Mouse (Mus musculus) heart, adult 9 months (tissue): ENCODE results near the gene Prps1.
"Not testable (repeated sequence)": the region's sequence is repeated elsewhere in the genome, so short reads cannot be mapped to it uniquely, and the experiment has no call there.

Experiments
- DNase-seq, 2 experiments: peaks; one replicate each; pipeline ENCODE4 v3.0.0; 2022; ENCODE audit warnings: low spot score in 2 of 2

Gene Prps1

DNA sequence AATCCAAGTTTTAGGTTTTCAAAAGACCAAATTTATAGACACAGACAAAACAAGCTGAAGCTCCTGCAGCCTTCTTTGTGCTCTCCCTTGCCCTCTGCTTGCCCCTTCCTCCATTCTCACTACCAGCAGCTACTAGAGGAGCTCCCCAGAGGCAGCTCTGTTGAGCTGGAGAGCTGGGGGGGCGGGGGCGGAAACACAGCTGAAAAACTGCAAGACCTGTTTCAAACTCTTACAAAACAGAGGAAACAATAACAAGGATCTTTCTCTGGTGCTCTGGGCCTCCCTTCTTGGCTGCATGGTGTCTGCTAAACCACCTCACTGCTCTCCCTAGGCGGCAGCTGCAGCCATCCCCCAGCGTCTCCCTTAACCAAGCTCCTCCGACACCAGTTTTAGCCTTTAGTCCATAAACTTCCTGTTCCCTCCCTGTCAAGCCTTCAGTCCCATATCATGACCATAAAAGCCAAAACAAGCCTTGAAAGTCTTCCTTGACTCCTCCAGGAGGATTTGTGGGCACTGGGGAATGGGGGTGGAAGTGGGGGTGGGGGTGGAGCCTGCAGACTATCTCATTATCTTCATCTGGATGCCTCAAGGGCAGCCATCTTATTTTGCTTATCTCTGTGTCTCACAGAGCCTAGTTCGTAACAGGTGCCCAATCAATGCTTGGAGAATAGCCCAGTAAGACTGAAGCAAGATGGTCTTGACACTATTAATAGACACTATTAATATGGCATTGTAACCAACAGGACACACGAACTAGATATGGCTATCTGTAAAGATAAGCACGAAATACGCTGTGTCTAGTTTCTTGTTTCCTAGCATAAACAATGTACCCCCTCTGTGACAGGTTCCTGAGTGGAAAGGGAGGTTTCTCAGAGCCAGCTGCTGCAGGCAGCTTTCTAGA is 45.2 kb downstream of the Prps1 start:
- no peak for DNase-seq

DNA sequence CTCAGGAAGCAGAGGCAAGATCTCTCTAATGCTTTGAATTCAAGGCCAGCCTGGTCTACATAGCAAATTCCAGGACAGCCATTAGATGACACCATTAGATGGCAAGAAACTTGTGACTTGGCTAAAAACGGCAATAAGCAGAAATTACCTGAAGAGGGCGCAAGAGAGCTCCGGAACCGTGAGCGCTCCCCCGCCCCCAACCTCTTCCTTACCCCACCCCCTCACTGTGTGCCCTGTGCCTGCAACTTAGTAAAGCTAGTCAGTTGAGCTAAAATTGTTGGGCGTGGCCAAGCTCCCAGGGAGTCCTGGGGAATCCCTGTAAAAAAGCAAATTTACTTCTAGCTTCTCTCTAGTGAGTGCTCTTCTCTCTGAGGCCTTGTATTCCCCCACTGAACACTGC is 47.5 kb downstream of the Prps1 start:
- peak; percentile 55 to 62 for DNase-seq

DNA sequence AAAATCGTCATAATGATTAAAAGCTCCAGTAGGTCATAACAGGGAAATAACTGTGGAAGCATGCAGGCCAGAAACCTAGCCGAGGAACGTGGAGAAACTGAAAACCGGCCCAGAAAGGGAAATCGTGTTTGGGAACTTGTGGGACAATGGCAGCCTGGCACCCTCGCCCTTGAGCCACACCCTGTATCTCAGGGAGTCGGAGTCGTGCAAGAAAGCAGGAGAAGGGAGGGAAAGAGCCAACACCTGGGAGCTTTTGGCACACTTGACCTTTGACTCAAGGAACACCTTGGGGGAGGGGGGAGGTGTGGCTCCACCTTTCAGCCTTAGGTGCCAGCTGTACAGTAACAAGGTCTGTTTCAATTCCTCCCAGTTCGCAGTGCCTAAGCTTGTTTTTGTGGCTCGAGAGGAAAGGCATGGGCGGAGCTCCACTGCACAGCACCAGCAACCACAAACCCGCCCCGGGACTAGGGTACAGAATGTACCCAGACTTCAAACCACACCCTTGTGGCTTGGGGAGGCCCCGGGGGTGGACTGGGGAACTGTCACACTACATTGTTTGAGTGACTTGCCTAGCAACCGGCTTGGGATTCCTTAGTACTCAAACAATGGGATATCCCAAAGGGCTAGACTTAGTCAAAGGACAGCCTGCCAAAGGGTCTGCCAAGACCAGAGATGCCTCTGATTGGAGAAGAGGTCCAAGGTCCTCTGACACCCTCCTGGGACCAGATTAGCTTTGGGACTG is 49.3 kb downstream of the Prps1 start:
- peak; percentile 85 to 94 for DNase-seq

DNA sequence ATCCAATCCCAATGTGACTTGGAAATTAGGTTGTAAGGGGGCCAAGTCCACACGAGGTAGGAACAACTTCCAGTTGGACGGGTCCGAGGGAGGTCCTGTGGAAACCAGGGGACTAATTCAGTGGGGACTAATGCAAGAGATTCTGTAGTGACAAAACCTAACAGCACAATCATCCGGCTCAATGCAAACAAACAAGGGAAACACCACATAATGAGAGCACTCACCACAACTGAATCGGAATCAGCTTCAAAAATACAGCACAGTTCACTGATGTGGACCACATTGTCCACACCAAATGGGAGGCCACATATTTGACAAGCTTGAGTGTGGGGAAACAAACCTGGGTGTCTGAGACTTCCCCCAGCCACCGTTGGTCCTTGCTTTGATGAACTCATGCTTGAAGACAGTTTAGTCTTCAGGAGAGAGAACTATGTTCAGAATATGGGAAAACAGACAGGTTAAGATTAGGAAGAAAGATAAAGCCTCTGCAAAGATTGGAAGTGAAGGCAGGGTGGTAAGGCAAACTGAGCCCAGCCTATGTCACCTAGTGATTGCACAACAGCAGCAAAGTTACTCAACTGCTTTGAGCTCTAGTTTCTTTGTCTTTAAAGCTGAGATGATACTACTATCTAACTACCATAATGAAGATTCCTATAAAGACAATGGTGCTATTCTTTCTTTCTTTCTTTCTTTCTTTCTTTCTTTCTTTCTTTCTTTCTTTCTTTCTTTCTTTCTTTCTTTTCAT is 50.2 kb downstream of the Prps1 start:
- DNase-seq: no peak

DNA sequence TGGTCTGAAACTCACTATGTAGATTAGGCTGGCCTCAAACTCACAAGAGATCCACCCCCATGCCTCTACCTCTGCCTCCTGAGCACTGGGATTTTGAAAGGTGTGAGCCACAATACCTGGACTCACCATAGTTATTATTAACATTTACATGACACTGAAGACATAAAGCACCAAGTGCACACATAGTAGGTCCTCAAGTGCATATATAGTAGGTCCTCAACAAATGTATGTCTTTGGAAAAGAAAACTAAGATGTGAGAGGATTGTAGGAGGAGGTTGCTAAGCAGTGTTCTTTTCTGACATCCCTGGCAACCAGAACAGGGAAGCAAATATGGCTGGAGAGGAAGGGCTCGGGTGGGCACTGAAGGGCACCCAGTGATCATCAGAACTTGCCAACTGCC is 51.0 kb downstream of the Prps1 start:
- DNase-seq: no peak

DNA sequence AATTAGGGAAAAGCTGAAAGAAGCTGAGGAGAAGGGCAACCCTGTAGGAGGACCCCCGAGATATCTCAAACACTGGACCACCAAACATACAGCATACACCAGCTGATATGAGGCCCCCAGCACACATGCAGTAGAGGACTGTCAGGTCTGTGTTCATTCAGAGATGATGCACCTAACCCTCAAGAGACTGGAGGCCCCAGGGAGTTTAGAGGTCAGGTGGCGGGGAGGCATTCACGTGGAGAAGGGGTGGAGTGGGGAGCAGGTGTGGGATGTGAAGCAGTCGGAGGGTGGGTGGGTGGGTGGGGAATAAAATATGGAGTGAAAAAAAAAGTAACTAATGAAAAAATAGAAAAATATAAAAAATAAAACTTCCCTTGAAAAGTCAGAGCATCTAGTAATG is 52.4 kb downstream of the Prps1 start:
- DNase-seq: not testable (repeated sequence)

DNA sequence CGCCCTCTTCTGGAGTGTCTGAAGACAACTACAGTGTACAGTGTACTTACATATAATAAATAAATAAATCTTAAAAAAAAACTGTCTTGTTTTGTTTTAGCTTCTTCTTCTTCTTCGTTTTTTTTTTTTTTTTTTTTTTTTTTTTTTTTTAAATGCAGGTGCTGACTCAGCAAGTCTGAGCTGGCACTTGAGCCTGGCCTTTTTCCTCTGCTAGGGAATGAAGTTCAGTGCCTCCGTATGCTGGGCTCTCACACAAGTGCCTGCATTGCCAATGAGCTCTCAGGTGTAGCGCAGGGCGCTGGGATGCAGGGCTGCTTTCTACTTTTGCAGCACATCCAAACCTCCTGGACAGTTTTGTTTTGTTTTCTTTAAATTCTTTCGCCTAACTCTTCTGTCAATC is 53.4 kb downstream of the Prps1 start:
- DNase-seq: no peak

DNA sequence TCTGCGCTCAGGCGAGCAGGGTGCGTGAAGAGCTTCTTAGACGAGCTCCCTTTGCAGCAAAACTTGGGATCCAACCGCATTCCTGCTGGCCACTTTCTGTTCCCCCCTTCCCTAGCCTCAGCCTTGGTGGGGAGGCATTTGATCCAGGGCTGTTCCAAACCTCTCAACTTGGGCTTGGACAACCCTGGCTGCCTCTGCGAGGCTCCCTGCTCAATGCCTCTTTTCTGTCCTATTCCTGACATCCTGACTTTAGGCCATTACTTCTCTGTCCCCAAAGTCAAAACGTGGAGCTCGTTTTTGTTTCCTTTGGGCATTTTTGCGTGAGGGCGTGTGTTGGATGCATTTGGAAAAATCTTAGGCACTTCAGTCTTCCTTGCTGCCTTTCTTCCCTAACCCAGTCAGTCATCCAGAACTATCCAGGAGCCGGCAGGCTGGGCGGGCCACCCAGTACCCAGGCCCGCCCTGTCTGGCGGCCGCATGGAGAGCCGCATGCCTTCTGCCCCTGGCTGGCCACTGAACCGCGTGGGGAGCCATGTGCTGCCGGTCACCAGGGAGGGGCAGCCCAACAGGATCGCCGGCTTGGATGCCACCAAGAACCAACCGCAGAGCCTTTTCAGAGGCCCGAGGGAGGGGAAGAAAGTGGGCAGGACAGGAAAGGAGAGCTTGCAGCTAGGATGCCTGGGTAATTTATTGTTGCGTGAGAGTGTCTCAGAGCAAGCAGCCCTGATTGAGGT is 54.5 kb downstream of the Prps1 start:
- DNase-seq: peak; percentile 87 to 90

DNA sequence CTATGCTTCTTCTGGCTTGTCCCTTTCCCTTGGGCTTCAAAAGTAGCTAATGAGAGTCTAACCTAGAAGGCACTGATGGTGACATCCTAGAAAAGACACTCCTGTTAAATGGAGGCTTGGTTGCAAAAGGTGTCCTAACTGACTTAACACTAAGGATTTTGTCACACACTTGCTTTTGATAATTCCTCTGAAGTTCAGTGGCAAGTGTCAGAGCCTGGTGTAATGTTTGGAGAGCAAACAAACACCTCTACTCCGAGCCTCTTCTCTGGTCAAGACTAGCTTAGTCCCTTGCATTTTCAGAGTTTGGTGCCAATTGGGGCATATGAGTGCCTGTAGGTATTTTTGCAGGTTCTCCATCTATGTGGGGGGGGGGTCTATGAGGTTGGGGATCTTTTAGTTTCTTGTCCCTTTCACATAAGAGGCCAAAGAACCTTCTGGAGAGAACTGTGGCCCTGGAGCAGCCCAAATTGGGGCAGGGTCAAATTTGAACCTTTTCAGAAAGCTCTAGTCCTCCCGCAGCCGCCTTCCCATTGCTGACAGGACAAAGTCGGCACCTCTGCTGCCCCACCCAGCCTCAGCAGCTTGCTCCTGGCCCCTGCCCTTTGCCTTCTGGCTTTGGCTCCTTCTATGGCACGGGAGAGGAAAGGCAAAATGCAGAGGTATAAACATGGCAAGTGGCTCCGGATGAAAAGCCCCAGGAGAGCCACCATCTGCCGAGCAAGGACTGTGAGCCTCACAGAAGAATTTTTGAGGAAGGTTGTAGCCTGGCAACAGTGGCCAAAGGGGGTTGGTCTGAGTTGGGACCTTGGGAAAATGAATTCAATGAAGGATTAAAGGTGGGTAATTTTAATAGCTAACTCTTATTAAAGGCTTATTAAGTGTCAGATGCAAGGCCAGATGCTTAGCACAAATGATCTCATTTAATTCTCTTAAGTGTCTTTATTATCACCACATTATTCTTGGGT is 55.6 kb downstream of the Prps1 start:
- DNase-seq: no peak

DNA sequence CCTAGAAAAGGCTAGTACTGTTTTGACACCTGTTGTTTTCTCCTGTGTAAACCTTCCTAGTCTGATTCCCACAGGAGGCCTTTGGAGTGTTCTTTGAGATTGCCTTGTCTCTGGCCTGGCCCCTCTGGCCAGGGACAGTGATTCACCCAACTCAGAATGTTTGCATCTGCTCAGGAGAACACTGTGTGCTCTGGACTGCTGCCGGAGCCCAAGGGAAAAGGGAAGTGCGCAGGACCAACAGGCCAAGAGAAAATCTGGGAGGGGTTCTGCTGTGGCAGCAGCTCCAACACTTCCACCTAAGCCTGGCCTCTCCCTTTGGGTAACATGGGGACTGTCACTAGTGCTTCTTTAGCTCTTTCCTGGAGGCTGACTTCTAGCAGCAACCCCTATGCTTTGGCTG is 57.0 kb downstream of the Prps1 start:
- DNase-seq: peak; percentile 68 to 80

DNA sequence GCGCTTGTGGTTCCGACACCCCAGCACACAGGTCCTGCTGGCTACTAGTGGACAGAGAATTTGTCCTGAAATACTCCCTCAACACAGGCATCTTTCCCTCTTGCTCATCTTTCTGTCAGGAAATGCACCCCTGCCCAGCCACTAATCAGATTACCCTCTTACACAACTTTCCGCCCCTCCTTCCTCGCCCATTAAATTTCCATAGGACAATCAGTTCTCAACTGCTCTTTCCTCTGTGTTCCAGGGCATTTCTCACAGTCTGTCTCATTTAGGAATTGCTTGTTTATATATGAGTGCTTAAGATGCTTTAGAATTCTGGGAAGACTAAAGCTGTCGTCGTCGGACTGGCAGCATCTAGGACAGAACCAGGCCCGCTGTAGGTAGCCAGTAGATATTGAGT is 61.9 kb downstream of the Prps1 start:
- DNase-seq: no peak

DNA sequence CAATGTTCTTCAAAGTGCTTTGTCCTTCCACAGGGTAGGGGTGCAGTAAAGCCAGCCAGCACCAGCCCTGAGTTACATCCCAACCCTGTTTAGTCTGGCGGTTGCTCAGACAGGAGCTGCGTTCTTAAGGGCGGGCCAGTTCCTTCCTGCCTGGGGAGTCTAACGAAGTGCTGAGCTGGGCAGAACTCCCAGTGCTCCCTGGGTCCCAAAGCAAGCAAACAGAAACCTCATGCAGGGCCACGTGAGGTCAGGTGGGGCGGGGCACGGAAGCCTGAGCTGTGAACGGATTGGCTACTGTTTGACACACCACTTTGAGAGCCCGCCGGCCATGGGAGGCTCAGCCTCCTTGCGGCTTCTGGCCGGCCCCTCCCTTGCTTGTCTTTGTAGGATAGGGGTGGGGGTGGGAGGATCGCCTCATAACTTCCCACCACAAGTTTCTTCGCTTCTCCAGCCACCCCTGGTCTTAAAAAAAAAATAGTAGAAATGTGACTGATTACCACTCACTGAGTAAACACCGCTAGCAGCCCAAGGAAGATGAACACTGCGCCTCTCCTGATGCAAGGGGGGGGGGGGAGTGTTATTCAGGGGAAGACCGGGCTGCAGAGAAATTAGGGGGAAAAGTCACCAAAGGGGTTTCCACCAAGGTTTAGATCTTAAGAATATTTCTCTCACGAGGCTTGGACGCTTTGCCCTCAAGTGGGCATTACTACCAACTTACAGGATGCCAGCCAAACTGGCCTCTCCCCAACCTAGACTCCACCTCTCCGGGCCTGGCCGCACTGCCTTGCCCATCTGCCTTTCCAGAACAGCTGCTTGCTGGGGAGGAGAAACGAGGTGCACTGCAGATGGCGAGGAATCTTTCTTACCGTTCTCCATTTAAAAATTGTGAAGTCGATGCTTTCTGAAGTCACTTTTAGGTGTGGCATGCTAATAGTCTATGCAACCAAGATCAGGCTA is 64.0 kb downstream of the Prps1 start:
- peak; percentile 97 to 98 for DNase-seq

DNA sequence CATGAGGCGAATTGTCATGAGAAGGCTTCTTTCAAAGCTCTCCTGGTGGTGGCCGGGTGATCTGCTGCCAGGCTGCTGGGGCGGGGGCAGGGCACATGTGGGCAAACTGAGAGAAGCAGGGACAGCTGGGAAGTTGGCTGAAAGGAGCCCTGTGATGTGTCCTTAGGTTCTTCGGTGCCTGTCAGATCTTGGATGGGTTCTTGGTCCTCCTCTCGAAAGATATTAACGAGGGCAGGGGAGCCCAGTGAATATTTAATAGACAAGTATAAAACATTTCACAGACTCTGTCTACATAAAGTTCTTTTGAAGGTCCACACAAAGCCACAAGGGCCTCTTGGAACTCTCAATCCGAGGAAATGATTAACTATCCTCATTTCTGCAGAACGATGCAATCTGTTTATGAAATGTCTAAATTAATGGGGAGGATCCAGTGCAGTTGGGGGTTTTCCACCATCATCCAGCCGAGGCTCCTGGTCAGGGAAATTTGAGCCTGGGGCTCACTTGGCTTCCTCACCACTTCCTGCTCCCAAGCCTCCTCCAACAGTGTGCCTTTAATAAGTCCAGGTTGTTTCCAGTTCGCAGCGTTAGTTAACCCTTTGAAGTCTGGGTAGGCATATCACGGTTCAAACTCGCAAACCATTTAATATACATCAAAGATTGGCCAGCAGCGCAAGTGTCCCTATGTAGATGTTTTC is 65.8 kb downstream of the Prps1 start:
- DNase-seq: no peak

DNA sequence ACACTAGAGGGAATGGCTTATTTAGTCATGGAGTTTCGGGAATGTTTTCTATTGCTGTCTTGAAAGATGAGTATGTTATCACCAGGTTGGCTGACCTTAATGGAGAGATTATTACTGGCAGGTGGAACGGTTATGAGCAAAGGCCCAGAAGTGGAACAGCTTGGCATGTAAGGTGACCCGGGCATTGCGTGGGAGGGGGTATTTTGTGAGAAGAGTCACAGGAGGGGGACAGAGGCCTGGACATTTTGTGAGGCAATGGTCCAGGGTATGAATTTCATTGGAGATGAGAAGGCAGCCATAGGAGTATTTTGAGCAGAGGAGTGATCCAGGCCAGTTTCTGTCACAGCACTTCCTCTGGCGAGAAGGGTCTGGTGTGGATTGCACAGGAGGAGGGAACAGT is 67.8 kb downstream of the Prps1 start:
- no peak for DNase-seq
